Mouse (Mus musculus): ENCODE results near the gene Pik3c2b.

DNA sequence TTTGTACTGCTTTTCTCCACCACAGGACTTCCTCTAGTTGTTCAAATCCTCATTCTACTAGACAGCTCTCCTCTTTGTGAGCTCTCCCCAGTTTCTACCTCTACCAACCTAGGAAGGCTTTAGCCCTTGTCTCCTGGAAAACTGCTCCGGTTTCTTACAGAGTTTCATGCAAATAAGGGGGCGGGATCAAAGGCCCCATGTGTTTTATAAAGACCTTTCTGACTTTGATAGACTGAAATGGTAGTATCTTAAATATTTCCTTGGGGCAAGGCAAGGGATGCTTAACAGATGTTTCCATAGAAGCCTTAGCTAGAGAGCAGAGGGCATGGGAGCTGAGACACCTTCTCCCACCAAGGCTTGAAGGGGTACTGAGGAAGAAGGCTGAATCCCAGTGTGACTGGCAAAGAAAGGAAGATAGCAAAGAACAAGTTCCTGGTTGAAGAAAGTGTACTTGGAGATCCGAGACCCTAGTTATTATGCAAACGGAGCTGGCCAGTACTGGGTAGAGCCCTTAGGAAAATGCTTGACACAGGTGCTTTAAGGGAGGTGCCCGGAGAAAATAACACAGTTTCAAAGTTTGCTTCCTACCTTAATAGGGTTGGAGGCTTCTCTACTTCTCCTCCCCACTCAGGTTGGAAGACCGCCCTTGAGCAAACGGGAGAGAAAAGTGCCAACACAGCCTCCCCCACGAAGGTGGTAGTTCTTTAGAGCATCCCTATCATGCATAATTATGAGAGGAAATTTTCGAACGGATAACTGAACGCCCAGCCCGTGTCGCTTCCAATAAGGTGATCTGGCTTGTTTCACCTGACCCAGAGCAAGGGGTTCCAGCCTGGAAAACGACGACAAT lies at the start of gene Pik3c2b:
- TF ChIP-seq CTCF (IDR thresholded peaks at IDR 0.05; ENCODE audit: insufficient read depth, low read length) = no peak
- no peak for TF ChIP-seq POLR2A (IDR thresholded peaks at IDR 0.05; ENCODE audit: borderline replicate concordance, extremely low read depth, low read depth, low read length)
